Comparison of ENCODE assay signal across 14 mouse cellular contexts in the genomic region with DNA sequence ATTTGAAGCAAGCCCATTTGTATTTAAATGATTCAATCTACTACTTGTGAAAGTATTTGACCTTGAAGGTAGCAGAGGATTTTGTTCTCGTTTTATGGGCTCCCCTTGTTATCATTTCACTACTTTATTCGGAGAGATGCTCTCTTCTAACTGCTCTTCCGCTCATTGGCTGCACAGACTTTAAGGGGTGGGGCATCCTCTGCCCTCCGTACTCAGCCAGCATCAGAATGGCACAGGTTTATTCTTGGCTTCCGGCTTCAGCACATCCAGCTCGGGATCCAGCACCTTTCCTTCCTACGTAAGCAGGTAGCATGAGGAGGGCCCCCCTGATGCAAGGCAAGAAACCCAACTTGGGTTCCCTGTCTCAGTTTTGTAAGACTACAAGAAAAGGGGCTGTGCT.
"Had no signal": no experiment of that assay in that cellular context is flagged by ENCODE, and none has a peak within 500 bp of the region (broad histone marks: within the 10 kb centered on the region; RNA-seq: fewer than 3 reads in every experiment).

No protein-coding gene starts in this region.

- H3K4me1 ChIP-seq: liver, embryonic 15.5 days; midbrain, embryonic 10.5 days had no signal

- DNase-seq: layer of hippocampus, postnatal 36 days; lung, adult 2 months; lung, postnatal 4 days; right cerebral cortex, adult 18-20 months; right cerebral cortex, postnatal 25 days; thymus, postnatal 4 days had no signal

- H3K27ac ChIP-seq: limb, embryonic 13.5 days; liver, embryonic 15.5 days; midbrain, embryonic 10.5 days; midbrain, embryonic 15.5 days; stomach, postnatal 0 days had no signal

- H3K27me3 ChIP-seq: limb, embryonic 13.5 days; liver, embryonic 15.5 days; midbrain, embryonic 15.5 days had no signal

- H3K9ac ChIP-seq: limb, embryonic 13.5 days; liver, embryonic 15.5 days; midbrain, embryonic 15.5 days had no signal

- H3K9me3 ChIP-seq: limb, embryonic 13.5 days; liver, embryonic 15.5 days; midbrain, embryonic 10.5 days; midbrain, embryonic 15.5 days had no signal

- H3K36me3 ChIP-seq: liver, embryonic 15.5 days; midbrain, embryonic 15.5 days had no signal

- ATAC-seq: intestine, embryonic 16.5 days; lung, postnatal 0 days; midbrain, embryonic 15.5 days had no signal

- H3K4me3 ChIP-seq: limb, embryonic 13.5 days; liver, embryonic 15.5 days; midbrain, embryonic 10.5 days; midbrain, embryonic 15.5 days had no signal

- H3K4me2 ChIP-seq: limb, embryonic 13.5 days; liver, embryonic 11.5 days; liver, embryonic 15.5 days; midbrain, embryonic 15.5 days had no signal
